Mouse (Mus musculus): ENCODE data around the gene Ugt2a2. TPM values are rescaled to one million over a fixed set of nuclear protein-coding genes. Genes with fewer than 3 reads are reported as not detected.
"Not testable (repeated sequence)": the region's sequence is repeated elsewhere in the genome, so short reads cannot be mapped to it uniquely, and the experiment has no call there.

Gene Ugt2a2
- polyA plus RNA-seq, 1 experiment from 2014 or later, result not detected

GRCm38 (mm10) chr5:87424041-87424440, 58.0 kb downstream of the Ugt2a2 start, which contains the start of gene Ugt2b38:
TSS of gene Ugt2b38 (minus strand) at chr5:87424203.
- 90% methylated on average over 1 of the region's 2 CpGs for WGBS (ENCODE audit: missing documents)

More at GRCm38 (mm10) chr5:87424041-87424440, 58.0 kb downstream of the Ugt2a2 start, which contains the start of gene Ugt2b38:
- not testable (repeated sequence) for H3K36me3 ChIP-seq (ENCODE audit: inconsistent target); H3K27ac ChIP-seq; H3K79me2 ChIP-seq (ENCODE audit: inconsistent target); H3K4me3 ChIP-seq (ENCODE audit: inconsistent target)

Other genes with a start within 250 kb of the Ugt2a2 start
- gene Ugt2b37, start 227.5 kb downstream of the Ugt2a2 start, polyA plus RNA-seq (2018), result not detected in 3 replicates
- not detected in 3 replicates for gene Ugt2a3, start 145.1 kb downstream of the Ugt2a2 start, polyA plus RNA-seq (2018)
- gene Ugt2b38, start 58.1 kb downstream of the Ugt2a2 start, polyA plus RNA-seq (2018), result not detected in 3 replicates
- not detected in 3 replicates for gene Gm43638, start 4.5 kb upstream of the Ugt2a2 start, polyA plus RNA-seq (2018)
- gene Ugt2a1, start 8.6 kb upstream of the Ugt2a2 start, polyA plus RNA-seq (2018), result not detected in 3 replicates
- not detected in 3 replicates for gene Sult1b1, start 55.9 kb upstream of the Ugt2a2 start, polyA plus RNA-seq (2018)
- gene Sult1d1, start 86.8 kb upstream of the Ugt2a2 start, polyA plus RNA-seq (2018), result not detected in 3 replicates
- not detected in 3 replicates for gene Sult1e1, start 109.3 kb upstream of the Ugt2a2 start, polyA plus RNA-seq (2018)
- not detected in 3 replicates for gene Csn1s1, start 183.9 kb upstream of the Ugt2a2 start, polyA plus RNA-seq (2018)
- not detected in 3 replicates for gene Csn2, start 217.4 kb upstream of the Ugt2a2 start, polyA plus RNA-seq (2018)

Data from macrophage (primary cell).